Mouse (Mus musculus): Measurements from ENCODE around the gene Upb1. TPM values are rescaled to one million over a fixed set of nuclear protein-coding genes. Genes with fewer than 3 reads are reported as not detected.
A peak's percentile ranks its signal among the peaks of the same experiment; 100 is the strongest.

Gene Upb1
- polyA plus RNA-seq, 1 experiment: 0.06 TPM

DNA sequence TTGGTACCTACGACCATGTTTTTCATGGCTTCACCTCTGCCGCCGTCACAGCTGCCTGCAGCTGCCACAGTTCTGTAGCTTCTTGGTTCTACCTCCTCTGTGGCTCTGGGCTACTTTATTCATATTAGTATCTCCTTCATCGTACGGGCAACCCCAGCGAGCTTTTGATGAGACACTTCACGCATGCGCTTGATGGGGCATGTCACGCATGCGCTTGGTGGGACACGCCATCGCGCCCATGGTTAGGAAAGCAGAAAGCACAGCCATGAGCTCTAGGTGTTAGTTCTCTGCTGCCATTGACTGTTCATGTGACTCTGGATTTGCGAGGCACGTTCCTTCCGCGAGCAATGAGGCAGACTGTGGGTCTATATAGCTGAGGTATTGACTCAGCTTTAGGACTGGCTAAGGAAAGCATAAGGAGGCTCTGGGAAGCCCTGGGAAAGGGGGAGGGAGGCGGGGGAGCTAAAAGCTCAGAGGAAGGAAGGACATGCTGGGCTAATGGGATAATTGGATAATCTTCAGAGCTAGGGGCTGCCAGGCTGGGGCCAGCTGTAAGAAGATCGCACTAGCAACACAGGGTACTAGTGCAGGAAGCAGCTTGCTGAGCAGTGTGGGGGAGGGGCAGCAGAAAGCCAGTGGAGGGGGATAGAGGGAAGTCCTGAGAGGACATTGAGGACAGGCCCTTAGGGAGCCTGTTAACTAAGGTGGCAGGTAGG, 43.4 kb downstream of the Upb1 start:
- Histone ChIP-seq H3K36me3 (ENCODE audit: control insufficient read depth, insufficient read depth) (no peaks in the 10 kb centered on the region), H3K4me3 (ENCODE audit: insufficient read depth, poor library complexity, severe bottlenecking) (no peak overlapping the region), H3ac (ENCODE audit: control insufficient read depth, insufficient read length, low read depth) (no peak overlapping the region), H3K79me3 (ENCODE audit: low read depth) (no peaks in the 10 kb centered on the region), H3K27me3 (ENCODE audit: control insufficient read depth, insufficient read depth, insufficient read length) (no peaks in the 10 kb centered on the region), H3K79me2 (ENCODE audit: control insufficient read depth, insufficient read depth) (no peaks in the 10 kb centered on the region)
- no peak for TF ChIP-seq USF1 (IDR thresholded peaks at IDR 0.05; ENCODE audit: low read depth)
- TF ChIP-seq FOSL1 (IDR thresholded peaks at IDR 0.05; ENCODE audit: insufficient read depth, low read length, poor library complexity, severe bottlenecking): no peak
- no peak for TF ChIP-seq CEBPB (IDR thresholded peaks at IDR 0.05; ENCODE audit: low read depth)
- TF ChIP-seq MYOG (IDR thresholded peaks at IDR 0.05; ENCODE audit: control insufficient read depth, extremely low read depth, insufficient read length): no peak
- no peak for TF ChIP-seq MAX (IDR thresholded peaks at IDR 0.05)
- no peak for TF ChIP-seq MYOD1 (IDR thresholded peaks at IDR 0.05; ENCODE audit: control insufficient read depth, insufficient read length, low read depth)
- no peak for TF ChIP-seq CTCF (IDR thresholded peaks at IDR 0.05; ENCODE audit: control insufficient read depth, insufficient read depth, insufficient read length)

DNA sequence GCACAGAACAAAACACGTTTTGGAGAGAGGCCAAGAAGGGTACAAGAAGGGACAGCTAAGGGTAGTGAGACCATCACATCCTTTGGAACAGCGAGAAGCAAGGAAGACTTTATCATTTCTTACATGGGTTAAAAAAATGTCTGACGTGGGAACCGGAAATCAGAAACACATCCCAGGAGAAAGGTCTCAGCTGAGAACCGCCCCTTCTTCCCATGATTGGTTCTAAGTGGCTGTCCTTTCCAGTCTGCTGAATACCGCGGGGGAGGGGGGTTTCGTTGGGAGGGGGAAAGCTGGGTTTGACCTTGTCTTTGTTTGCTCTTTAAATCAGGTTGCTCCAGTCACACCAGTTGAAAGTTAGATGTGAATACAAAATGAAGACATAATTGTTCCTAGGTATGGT, 44.1 kb downstream of the Upb1 start:
- Histone ChIP-seq H3ac (ENCODE audit: control insufficient read depth, insufficient read length, low read depth) (no peak overlapping the region), H3K36me3 (ENCODE audit: control insufficient read depth, insufficient read depth) (no peaks in the 10 kb centered on the region), H3K79me3 (ENCODE audit: low read depth) (no peaks in the 10 kb centered on the region), H3K79me2 (ENCODE audit: control insufficient read depth, insufficient read depth) (no peaks in the 10 kb centered on the region), H3K27me3 (ENCODE audit: control insufficient read depth, insufficient read depth, insufficient read length) (no peaks in the 10 kb centered on the region), H3K4me3 (ENCODE audit: insufficient read depth, poor library complexity, severe bottlenecking) (no peak overlapping the region)
- TF ChIP-seq MYOD1 (IDR thresholded peaks at IDR 0.05; ENCODE audit: control insufficient read depth, insufficient read length, low read depth): no peak
- no peak for TF ChIP-seq USF1 (IDR thresholded peaks at IDR 0.05; ENCODE audit: low read depth)
- TF ChIP-seq CEBPB (IDR thresholded peaks at IDR 0.05; ENCODE audit: low read depth): no peak
- no peak for TF ChIP-seq MAX (IDR thresholded peaks at IDR 0.05)
- no peak for TF ChIP-seq FOSL1 (IDR thresholded peaks at IDR 0.05; ENCODE audit: insufficient read depth, low read length, poor library complexity, severe bottlenecking)
- TF ChIP-seq CTCF (IDR thresholded peaks at IDR 0.05; ENCODE audit: control insufficient read depth, insufficient read depth, insufficient read length): no peak
- TF ChIP-seq MYOG (IDR thresholded peaks at IDR 0.05; ENCODE audit: control insufficient read depth, extremely low read depth, insufficient read length): no peak

DNA sequence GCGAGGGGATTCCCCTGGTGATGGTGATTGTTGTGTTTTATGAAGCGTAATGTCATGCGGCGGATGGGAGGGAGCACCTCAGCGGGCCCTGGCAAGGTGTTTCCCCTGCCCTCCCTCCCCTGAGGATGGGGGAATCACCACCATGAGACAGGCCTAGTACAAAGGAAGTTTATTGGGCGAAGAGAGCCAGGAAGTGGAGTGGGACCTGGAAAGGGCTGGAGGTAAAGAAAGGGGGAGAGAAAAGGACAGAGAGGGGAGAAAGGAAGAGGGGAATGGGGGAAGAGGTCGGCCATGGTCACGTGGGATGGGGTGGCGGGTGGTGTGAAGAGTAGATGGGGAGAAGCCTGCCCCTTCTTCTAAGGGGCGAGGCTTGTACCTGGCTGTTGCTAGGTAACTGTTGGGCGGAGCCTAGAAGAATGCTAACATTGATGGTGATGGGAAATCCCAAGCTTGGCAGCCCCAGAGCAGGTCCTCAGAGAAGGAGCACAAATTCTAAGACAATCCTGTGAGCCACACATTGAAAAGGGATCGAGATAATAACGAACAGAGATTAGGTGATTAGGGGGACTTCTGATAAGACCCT, 45.7 kb downstream of the Upb1 start:
- Histone ChIP-seq H3K79me2 (ENCODE audit: control insufficient read depth, insufficient read depth) (no peaks in the 10 kb centered on the region), H3K4me3 (ENCODE audit: insufficient read depth, poor library complexity, severe bottlenecking) (no peak overlapping the region), H3K36me3 (ENCODE audit: control insufficient read depth, insufficient read depth) (no peaks in the 10 kb centered on the region), H3ac (ENCODE audit: control insufficient read depth, insufficient read length, low read depth) (no peak overlapping the region), H3K79me3 (ENCODE audit: low read depth) (no peaks in the 10 kb centered on the region), H3K27me3 (ENCODE audit: control insufficient read depth, insufficient read depth, insufficient read length) (no peaks in the 10 kb centered on the region)
- TF ChIP-seq MYOG (IDR thresholded peaks at IDR 0.05; ENCODE audit: control insufficient read depth, extremely low read depth, insufficient read length) (no peak), FOSL1 (IDR thresholded peaks at IDR 0.05; ENCODE audit: insufficient read depth, low read length, poor library complexity, severe bottlenecking) (no peak), MAX (IDR thresholded peaks at IDR 0.05) (no peak), CTCF (IDR thresholded peaks at IDR 0.05; ENCODE audit: control insufficient read depth, insufficient read depth, insufficient read length) (no peak), CEBPB (IDR thresholded peaks at IDR 0.05; ENCODE audit: low read depth) (no peak), MYOD1 (IDR thresholded peaks at IDR 0.05; ENCODE audit: control insufficient read depth, insufficient read length, low read depth) (no peak), USF1 (IDR thresholded peaks at IDR 0.05; ENCODE audit: low read depth) (no peak)

DNA sequence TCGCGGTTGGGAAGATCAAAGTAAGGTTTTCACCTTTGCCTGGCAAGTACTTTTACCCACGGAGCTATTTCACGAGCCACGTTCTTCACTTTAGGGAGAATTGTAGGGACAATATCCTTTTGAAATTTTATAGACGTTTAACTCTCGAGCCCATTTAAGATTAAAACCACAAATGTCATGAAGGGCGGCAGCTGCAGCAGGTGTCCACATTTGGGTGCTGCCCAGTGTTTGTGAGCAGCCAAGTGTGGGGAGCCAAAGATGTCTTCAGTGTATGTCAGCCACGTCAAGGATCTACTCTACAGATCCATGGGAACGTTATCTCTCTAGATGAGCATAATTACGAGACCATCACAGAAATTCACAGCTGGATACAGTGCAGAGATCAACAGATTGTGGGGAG, 46.6 kb downstream of the Upb1 start:
- Histone ChIP-seq H3K79me2 (ENCODE audit: control insufficient read depth, insufficient read depth) (no peaks in the 10 kb centered on the region), H3K27me3 (ENCODE audit: control insufficient read depth, insufficient read depth, insufficient read length) (no peaks in the 10 kb centered on the region), H3K36me3 (ENCODE audit: control insufficient read depth, insufficient read depth) (no peaks in the 10 kb centered on the region), H3K79me3 (ENCODE audit: low read depth) (no peaks in the 10 kb centered on the region), H3K4me3 (ENCODE audit: insufficient read depth, poor library complexity, severe bottlenecking) (no peak overlapping the region), H3ac (ENCODE audit: control insufficient read depth, insufficient read length, low read depth) (no peak overlapping the region)
- no peak for TF ChIP-seq CTCF (IDR thresholded peaks at IDR 0.05; ENCODE audit: control insufficient read depth, insufficient read depth, insufficient read length)
- peak; percentile 45 for TF ChIP-seq MYOD1 (IDR thresholded peaks at IDR 0.05; ENCODE audit: control insufficient read depth, insufficient read length, low read depth)

DNA sequence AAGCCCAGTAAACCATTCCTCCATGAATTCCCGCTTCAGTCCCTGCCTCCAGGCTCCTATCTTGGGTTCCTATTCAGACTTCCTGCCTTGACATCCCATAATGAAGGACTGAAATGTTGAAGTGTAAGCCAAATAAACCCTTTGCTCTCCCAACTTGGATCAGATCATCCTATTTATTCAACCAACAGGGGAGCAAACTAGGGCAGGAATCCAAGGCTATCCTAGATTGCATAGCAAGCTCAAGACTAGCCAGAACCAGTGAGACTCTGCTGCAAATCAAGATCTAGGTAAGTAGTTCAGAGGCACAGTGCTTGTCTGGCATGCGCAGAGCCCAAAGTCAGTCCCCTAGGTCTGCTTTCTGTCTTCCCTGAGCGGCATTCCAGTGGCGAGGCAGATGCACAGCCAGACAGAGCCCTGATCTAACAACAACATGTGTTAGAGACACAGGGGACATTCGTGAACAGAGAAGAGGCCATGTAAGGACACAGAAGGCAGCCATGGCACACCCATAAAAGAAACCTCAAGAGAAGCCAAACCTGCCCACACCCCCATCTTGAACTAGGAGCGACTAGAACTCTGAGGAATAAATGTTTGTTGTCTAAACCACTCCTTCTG, 48.0 kb downstream of the Upb1 start:
- Histone ChIP-seq H3K36me3 (ENCODE audit: control insufficient read depth, insufficient read depth) (no peaks in the 10 kb centered on the region), H3K79me3 (ENCODE audit: low read depth) (no peaks in the 10 kb centered on the region), H3ac (ENCODE audit: control insufficient read depth, insufficient read length, low read depth) (no peak overlapping the region), H3K4me3 (ENCODE audit: insufficient read depth, poor library complexity, severe bottlenecking) (no peak overlapping the region), H3K27me3 (ENCODE audit: control insufficient read depth, insufficient read depth, insufficient read length) (no peaks in the 10 kb centered on the region), H3K79me2 (ENCODE audit: control insufficient read depth, insufficient read depth) (no peaks in the 10 kb centered on the region)
- TF ChIP-seq MAX (IDR thresholded peaks at IDR 0.05): no peak
- no peak for TF ChIP-seq CTCF (IDR thresholded peaks at IDR 0.05; ENCODE audit: control insufficient read depth, insufficient read depth, insufficient read length)
- TF ChIP-seq MYOD1 (IDR thresholded peaks at IDR 0.05; ENCODE audit: control insufficient read depth, insufficient read length, low read depth): no peak
- no peak for TF ChIP-seq MYOG (IDR thresholded peaks at IDR 0.05; ENCODE audit: control insufficient read depth, extremely low read depth, insufficient read length)
- no peak for TF ChIP-seq FOSL1 (IDR thresholded peaks at IDR 0.05; ENCODE audit: insufficient read depth, low read length, poor library complexity, severe bottlenecking)
- no peak for TF ChIP-seq USF1 (IDR thresholded peaks at IDR 0.05; ENCODE audit: low read depth)
